Mouse (Mus musculus) G1E (cell line): ENCODE data around the gene Tmtc1. TPM values are rescaled to one million over a fixed set of nuclear protein-coding genes. Genes with fewer than 3 reads are reported as not detected.

Source experiments
- ATAC-seq: 2 replicates; pipeline ENCODE4 v1.8.0; 2016; ENCODE audit warnings: mild to moderate bottlenecking; ENCODE audit not compliant: insufficient number of reproducible peaks, poor library complexity, low FRiP score, severe bottlenecking; ENCODE audit errors: extremely low read depth
- DNase-seq: peaks from one replicate; pipeline ENCODE4 v3.0.0; 2012; ENCODE audit warnings: low spot score
- H3K27me3 ChIP-seq: 2 replicates; pipeline ENCODE4 v1.6.1; 2012; ENCODE audit warnings: mild to moderate bottlenecking, low read length, inconsistent platforms; ENCODE audit not compliant: insufficient read depth
- H3K36me3 ChIP-seq: replicated peaks from 2 replicates; pipeline ENCODE3; 2012; ENCODE audit warnings: mild to moderate bottlenecking, inconsistent platforms
- H3K4me1 ChIP-seq: 2 replicates; pipeline ENCODE4 v1.6.1; 2012; ENCODE audit warnings: low read depth, low read length, inconsistent platforms, mixed read lengths; ENCODE audit not compliant: insufficient read depth
- H3K4me3 ChIP-seq: 2 replicates; pipeline ENCODE4 v1.5.1; 2012; ENCODE audit warnings: low read depth, mild to moderate bottlenecking, inconsistent platforms, low read length, moderate library complexity, mixed read lengths
- H3K9me3 ChIP-seq: replicated peaks from 2 replicates; pipeline ENCODE4 v1.6.1; 2012; ENCODE audit warnings: inconsistent platforms
- CTCF ChIP-seq: IDR thresholded peaks from 2 replicates; pipeline ENCODE4 v1.5.1; 2012; ENCODE audit warnings: low read depth, low read length, inconsistent platforms, mixed read lengths
- GATA1 ChIP-seq: IDR thresholded peaks from 2 replicates; pipeline ENCODE4 v1.6.1; 2012; ENCODE audit warnings: borderline replicate concordance, low read length, inconsistent platforms, mixed read lengths
- GATA2 ChIP-seq: IDR thresholded peaks from 2 replicates; pipeline ENCODE4 v1.6.1; 2012; ENCODE audit warnings: low read depth, low read length, inconsistent platforms, borderline replicate concordance
- POLR2AphosphoS5 ChIP-seq: IDR thresholded peaks from 2 replicates; pipeline ENCODE4 v1.6.1; 2012; ENCODE audit warnings: low read depth, low read length, inconsistent platforms; ENCODE audit not compliant: insufficient replicate concordance
- TAL1 ChIP-seq: conservative IDR thresholded peaks from 2 replicates; pipeline ENCODE4 v1.6.1; 2012; ENCODE audit warnings: low read depth, low read length, inconsistent platforms, mixed read lengths
- polyA plus RNA-seq: library from polyadenylated mRNA; stranded (reverse); fragments of >175 nt; gene quantifications from 2 replicates; pipeline ENCODE4 v1.2.3, GENCODE M21; 2012
- total RNA-seq, 2 experiments: library from RNA; stranded (forward) in 1 of 2; stranded (reverse) in 1 of 2; fragments of 200-1000 nt in 1 of 2; fragments of >200 nt in 1 of 2; fragmentation: Nextera tagmentation in 1 of 2; gene quantifications; 2 replicates each; pipeline ENCODE4 v1.2.3; 2014 to 2017

Tmtc1 gene
- total and polyA plus RNA-seq, 3 experiments: 0.05 TPM; not detected in 2

- TF ChIP-seq POLR2AphosphoS5 (no peak), GATA2 (no peak), TAL1 (no peak), CTCF (no peak), GATA1 (no peak)
- Histone ChIP-seq H3K4me1 (no peaks in the 10 kb centered on the region), H3K36me3 (no peaks in the 10 kb centered on the region), H3K9me3 (no peaks in the 10 kb centered on the region), H3K4me3 (no peak overlapping the region), H3K27me3 (no peaks in the 10 kb centered on the region)
- DNase-seq (no peak), ATAC-seq (no peak)
Observed at GRCm38 (mm10) chr6:148366629-148367028, 77.6 kb downstream of the Tmtc1 start.

- Histone ChIP-seq H3K9me3 (no peaks in the 10 kb centered on the region), H3K4me1 (no peaks in the 10 kb centered on the region), H3K4me3 (no peak overlapping the region), H3K36me3 (no peaks in the 10 kb centered on the region), H3K27me3 (no peaks in the 10 kb centered on the region)
- DNase-seq: no peak
- TF ChIP-seq GATA2 (no peak), TAL1 (no peak), GATA1 (no peak), POLR2AphosphoS5 (no peak), CTCF (no peak)
- no peak for ATAC-seq
Observed at GRCm38 (mm10) chr6:148363162-148363561, 81.0 kb downstream of the Tmtc1 start.

GRCm38 (mm10) chr6:148362475-148362874 is 81.7 kb downstream of the Tmtc1 start:
- no peak for ATAC-seq
- Histone ChIP-seq H3K27me3 (no peaks in the 10 kb centered on the region), H3K36me3 (no peaks in the 10 kb centered on the region), H3K4me1 (no peaks in the 10 kb centered on the region), H3K4me3 (no peak overlapping the region), H3K9me3 (no peaks in the 10 kb centered on the region)
- DNase-seq: no peak
- TF ChIP-seq GATA1 (no peak), POLR2AphosphoS5 (no peak), TAL1 (no peak), GATA2 (no peak), CTCF (no peak)

- no peak overlapping the region for H3K4me3 ChIP-seq
- no peaks in the 10 kb centered on the region; the same call in 1 of the 2 replicates for H3K27me3 ChIP-seq
- no peaks in the 10 kb centered on the region for H3K4me1 ChIP-seq
- no peak for DNase-seq
- no peak for TF ChIP-seq GATA1
- TF ChIP-seq POLR2AphosphoS5: no peak
- no peak for TF ChIP-seq GATA2
- no peak for TF ChIP-seq CTCF
- H3K36me3 ChIP-seq: no peaks in the 10 kb centered on the region
- H3K9me3 ChIP-seq: peaks cover 8% of the 10 kb centered on the region
- no peak for ATAC-seq
Observed at GRCm38 (mm10) chr6:148359348-148359905, 84.8 kb downstream of the Tmtc1 start.

- Histone ChIP-seq H3K36me3 (no peaks in the 10 kb centered on the region), H3K27me3 (no peaks in the 10 kb centered on the region; the same call in 1 of the 2 replicates), H3K4me1 (no peaks in the 10 kb centered on the region), H3K4me3 (no peak overlapping the region), H3K9me3 (peaks cover 9% of the 10 kb centered on the region)
- DNase-seq (no peak), ATAC-seq (no peak)
- TF ChIP-seq CTCF (no peak), GATA1 (no peak), POLR2AphosphoS5 (no peak), TAL1 (no peak), GATA2 (no peak)
Observed at GRCm38 (mm10) chr6:148358580-148359246, 85.5 kb downstream of the Tmtc1 start.

GRCm38 (mm10) chr6:148356141-148356540 is 88.0 kb downstream of the Tmtc1 start:
- Histone ChIP-seq H3K4me1 (no peaks in the 10 kb centered on the region), H3K4me3 (no peak overlapping the region), H3K27me3 (no peaks in the 10 kb centered on the region; the same call in 1 of the 2 replicates), H3K36me3 (no peaks in the 10 kb centered on the region), H3K9me3 (peaks cover 9% of the 10 kb centered on the region)
- DNase-seq: no peak
- ATAC-seq: no peak
- TF ChIP-seq POLR2AphosphoS5 (no peak), GATA2 (no peak), CTCF (no peak), TAL1 (no peak), GATA1 (no peak)
